Mouse (Mus musculus): ENCODE results near the gene Mrpl45.

- TF ChIP-seq TAL1 (conservative IDR thresholded peaks at IDR 0.05; ENCODE audit: low read depth, low read length) (no peak), CTCF (IDR thresholded peaks at IDR 0.05; ENCODE audit: low read depth, low read length) (no peak), GATA1 (IDR thresholded peaks at IDR 0.05; ENCODE audit: borderline replicate concordance, low read length) (no peak), GATA2 (IDR thresholded peaks at IDR 0.05; ENCODE audit: borderline replicate concordance, low read depth, low read length) (no peak), POLR2AphosphoS5 (IDR thresholded peaks at IDR 0.05; ENCODE audit: insufficient replicate concordance, low read depth, low read length) (no peak)
These were observed 41.9 kb upstream of the Mrpl45 start for GRCm38 (mm10) chr11:97273613-97274012.

Data from G1E (cell line).